Mouse (Mus musculus) G1E-ER4 (cell line): ENCODE results near the gene Zfp39. TPM values are rescaled to one million over a fixed set of nuclear protein-coding genes. Genes with fewer than 3 reads are reported as not detected.

Experiments used
- GATA1 ChIP-seq: IDR thresholded peaks from one replicate; pipeline ENCODE4 v1.8.0; 2012; ENCODE audit warnings: low read length, inconsistent platforms
- polyA plus RNA-seq: library from polyadenylated mRNA; stranded (reverse); fragments of >175 nt; gene quantifications from 2 replicates; pipeline ENCODE4 v1.2.3, GENCODE M21; 2012

Zfp39 gene
- polyA plus RNA-seq, 1 experiment: 1.5 TPM

DNA sequence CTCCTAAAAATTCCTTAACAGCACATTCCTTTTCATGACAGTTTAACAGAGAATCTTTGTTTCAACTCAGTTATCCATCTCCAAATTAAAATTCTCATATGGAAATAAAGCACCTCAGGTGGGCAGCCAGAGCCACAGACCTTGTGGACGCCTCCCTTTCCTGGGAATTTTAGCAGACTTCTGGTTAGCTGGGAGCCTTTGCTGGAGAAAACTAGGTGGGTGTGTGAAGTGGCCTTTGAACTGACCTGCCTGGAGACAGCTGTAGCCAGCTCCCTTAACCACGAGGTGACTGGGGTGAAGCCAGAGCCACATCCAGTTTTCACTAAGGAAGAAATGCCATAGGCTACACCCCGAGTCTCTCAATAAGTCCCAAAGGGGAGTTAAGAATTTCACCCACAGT, 25.6 kb upstream of the Zfp39 start:
- TF ChIP-seq GATA1: no peak

DNA sequence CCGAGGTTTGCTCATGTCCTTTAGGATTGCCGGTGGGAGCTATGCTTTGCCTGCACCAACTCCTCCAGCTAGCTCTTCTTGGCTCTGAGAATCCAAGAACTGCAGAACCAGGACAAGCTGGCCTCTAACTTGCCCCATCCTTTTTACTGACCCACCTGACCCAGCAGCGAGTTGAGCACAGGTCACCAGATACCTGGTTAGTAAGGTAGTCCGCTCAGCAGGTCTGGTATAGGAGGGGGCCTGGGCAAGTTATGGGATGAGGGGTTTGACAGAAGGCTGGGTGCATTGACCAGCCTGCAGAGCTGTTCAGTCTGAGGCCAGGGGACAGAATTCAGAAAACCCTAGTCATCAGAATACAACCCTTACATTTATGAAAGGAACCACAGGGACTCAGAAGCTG, 25.0 kb upstream of the Zfp39 start:
- TF ChIP-seq GATA1: no peak

- TF ChIP-seq GATA1: no peak
Observed at GRCm38 (mm10) chr11:58927790-58928651, 24.0 kb upstream of the Zfp39 start.

DNA sequence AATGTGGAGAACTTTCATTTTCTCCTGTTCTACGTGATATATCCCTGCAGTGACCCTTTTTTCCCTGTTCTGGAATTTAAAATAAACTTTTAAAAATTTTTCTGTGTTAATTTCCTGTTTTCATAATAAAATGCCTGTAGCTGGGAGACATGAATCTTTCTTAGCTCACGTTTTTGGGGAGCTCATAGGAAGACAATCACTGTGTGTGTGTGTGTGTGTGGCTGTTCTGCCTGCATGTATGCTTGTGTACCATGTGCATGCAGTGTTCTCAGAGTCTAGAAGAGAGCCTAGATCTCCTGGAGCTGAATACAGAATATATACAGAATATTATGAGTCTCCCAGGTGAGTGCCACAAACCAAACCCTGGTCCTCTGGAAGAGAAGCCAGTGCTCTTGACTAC, 23.0 kb upstream of the Zfp39 start:
- TF ChIP-seq GATA1: no peak

DNA sequence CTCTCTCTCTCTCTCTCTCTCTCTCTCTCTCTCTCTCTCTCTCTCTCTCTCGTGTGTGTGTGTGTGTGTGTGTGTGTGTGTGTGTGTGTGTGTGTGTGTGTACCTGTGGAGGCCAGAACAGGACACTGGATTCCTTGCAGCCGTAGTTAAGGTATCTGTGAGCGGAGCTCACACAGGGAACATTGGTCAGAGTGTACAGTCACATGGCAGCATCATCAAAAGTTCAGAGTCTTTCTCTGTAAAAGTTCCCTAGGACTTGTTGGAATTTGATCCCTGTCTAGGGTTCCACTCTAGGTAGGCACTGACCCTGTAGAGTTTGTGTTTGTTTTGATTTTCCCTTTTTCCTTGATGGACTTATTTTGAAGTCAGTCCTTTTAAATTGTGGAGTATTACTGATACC, 22.6 kb upstream of the Zfp39 start:
- no peak for TF ChIP-seq GATA1

- TF ChIP-seq GATA1: no peak
Observed at GRCm38 (mm10) chr11:58922420-58922819, 18.4 kb upstream of the Zfp39 start.

GRCm38 (mm10) chr11:58918759-58919158, 14.7 kb upstream of the Zfp39 start:
- no peak for TF ChIP-seq GATA1

DNA sequence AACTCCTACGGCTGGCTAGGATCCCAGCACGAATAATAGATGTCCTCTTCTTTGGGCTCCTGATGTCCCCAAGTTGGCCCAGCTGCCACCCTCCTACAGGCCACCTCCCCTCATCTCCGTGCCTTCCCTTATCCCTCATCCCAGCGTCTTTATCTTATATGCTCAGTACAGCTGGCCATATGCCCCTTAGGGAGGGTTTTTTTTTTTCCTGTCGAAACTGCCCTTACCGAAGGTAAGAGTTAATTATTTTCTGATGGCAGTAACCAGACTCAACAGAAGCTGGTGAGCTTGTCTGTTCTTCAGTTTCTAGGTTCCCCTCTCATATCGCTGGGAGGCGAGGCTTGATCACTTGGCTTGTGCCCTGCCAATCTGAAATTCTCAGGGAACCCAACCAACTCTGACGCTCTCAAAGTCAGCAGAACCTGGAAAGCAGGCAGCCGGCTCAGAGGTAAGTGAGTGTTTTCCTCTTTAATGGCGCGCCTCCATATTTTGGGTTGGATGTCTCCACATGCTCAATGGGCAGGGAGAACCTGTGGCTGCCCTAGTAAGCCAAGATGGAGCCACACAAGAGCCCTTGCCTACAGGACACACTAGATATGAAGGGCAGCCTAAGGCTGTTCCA, 13.8 kb upstream of the Zfp39 start, which contains the start of gene Btnl10:
Gene Btnl10 (plus strand): TSS at position 164 of the 622 bp plus-strand sequence.
- no peak for TF ChIP-seq GATA1

DNA sequence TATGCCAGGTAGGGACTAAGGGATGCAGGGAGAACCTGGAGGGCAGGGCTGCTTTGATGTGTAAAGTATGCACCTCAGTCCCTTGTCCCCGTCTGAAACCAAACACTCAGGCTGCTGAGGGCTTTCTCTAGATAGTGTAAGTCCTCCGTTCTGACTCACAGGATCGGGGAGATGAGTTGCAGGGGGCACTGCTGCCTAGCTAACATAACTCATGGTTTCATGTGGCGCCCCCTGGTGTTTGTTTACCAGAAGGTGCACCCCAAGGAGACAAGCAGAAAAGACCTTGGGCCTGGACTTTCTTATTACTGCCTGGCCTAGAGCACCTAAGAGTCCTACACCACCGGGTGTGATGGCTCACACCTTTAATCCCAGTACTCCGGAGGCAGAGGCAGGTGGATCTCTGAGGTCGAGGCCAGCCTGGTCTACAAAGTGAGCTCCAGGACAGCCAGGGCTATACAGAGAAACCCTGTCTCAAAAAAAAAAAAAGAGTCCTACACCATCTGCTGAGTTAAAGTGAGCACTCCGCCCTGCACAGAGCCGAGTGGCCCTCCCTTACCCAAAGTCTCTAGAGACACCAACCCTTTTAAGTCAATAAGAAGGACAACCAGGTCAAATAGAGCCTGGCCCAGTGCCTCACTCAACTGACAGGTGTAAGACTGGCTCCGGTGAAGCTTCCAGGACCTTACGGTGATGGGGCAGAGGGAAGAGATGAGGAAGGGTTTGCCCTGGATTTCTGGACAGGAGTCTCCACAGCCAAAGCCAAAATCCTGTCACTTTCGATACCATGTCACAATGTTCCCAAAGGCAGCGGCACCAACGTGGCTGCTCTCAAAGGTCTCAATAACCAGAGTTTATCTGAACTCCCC, 13.1 kb upstream of the Zfp39 start:
- no peak for TF ChIP-seq GATA1

- TF ChIP-seq GATA1: no peak
Observed at GRCm38 (mm10) chr11:58914461-58915028, 10.5 kb upstream of the Zfp39 start.

- no peak for TF ChIP-seq GATA1
Observed at GRCm38 (mm10) chr11:58913776-58914175, 9.8 kb upstream of the Zfp39 start.

- TF ChIP-seq GATA1: no peak
Observed at GRCm38 (mm10) chr11:58904838-58905237, 813 bp upstream of the Zfp39 start.

DNA sequence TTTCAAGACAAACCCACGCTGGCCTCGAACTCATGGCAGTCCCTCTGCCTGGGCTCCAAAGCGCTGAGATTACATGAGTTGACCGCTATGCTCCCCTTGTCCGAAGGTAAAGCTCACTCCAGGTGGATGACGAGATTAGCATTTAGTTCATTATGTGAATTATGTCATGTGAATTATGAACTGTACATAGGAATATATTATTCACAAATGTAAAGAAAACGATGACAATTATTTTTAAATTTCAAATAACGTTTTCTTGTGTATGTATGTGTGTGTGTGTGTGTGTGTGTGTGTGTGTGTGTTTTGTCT, 339 bp upstream of the Zfp39 start:
- TF ChIP-seq GATA1: no peak

GRCm38 (mm10) chr11:58901080-58901479, 2.9 kb downstream of the Zfp39 start:
- no peak for TF ChIP-seq GATA1

DNA sequence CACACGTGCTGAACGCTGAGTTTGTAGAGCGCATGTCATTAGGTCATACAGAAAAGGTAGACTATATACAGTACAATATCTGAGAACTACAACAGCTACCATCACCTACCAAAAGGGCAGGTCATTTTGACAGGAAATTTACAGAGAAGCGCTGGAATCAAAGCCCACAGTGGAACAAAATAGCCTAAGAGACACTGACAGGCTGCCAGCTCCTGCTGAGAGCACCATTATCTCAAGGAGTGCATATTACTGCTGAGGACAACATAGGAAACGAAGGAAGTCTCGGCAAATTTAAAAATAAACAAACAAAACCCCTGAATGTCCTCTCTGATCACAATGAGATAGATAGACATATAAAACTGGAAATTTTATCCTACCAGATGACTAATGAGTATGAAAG, 6.5 kb downstream of the Zfp39 start:
- TF ChIP-seq GATA1: no peak

GRCm38 (mm10) chr11:58894456-58894855, 9.6 kb downstream of the Zfp39 start:
- no peak for TF ChIP-seq GATA1
